Mouse (Mus musculus): ENCODE results near the gene Mapkapk3. TPM values are rescaled to one million over a fixed set of nuclear protein-coding genes. Genes with fewer than 3 reads are reported as not detected.
A peak's percentile ranks its signal among the peaks of the same experiment; 100 is the strongest.

The Mapkapk3 gene
- total and polyA plus RNA-seq, 2 experiments from 2014 or later, result 1.3 to 3.2 TPM

- Histone ChIP-seq H3K9ac (replicated peaks; ENCODE audit: low read length, poor library complexity, severe bottlenecking) (no peak overlapping the region), H3K4me2 (ENCODE audit: low read depth, low read length, poor library complexity, severe bottlenecking) (no peak overlapping the region), H3K27ac (ENCODE audit: low read depth, low read length) (no peak overlapping the region), H3K36me3 (ENCODE audit: insufficient read depth, low read length) (no peaks in the 10 kb centered on the region), H3K9me3 (ENCODE audit: low read length) (no peaks in the 10 kb centered on the region), H3K4me3 (ENCODE audit: low read depth, low read length) (no peak overlapping the region), H3K4me1 (ENCODE audit: insufficient read depth, low read length) (peaks cover 3% of the 10 kb centered on the region; the same call in 1 of the 2 replicates), H3K27me3 (ENCODE audit: insufficient read depth, low read length) (no peaks in the 10 kb centered on the region)
- DNase-seq (ENCODE audit: low spot score), result peak; percentile 72
- ATAC-seq (ENCODE audit: low FRiP score), result 0 out of 2 replicates have a peak, but pooled peaks have one; percentile 23
- 49% methylated on average over 8 of the region's 8 CpGs for WGBS
- TF ChIP-seq CTCF (IDR thresholded peaks at IDR 0.05), result no peak
These were observed 10.9 kb downstream of the Mapkapk3 start for GRCm38 (mm10) chr9:107278527-107279377.

- H3K4me1 ChIP-seq (ENCODE audit: insufficient read depth, low read length), result peaks cover 3% of the 10 kb centered on the region; the same call in 1 of the 2 replicates
- H3K4me3 ChIP-seq (ENCODE audit: low read depth, low read length), result no peak overlapping the region
- peak; percentile 59 for DNase-seq (ENCODE audit: low spot score)
- H3K27me3 ChIP-seq (ENCODE audit: insufficient read depth, low read length), result no peaks in the 10 kb centered on the region
- H3K36me3 ChIP-seq (ENCODE audit: insufficient read depth, low read length), result no peaks in the 10 kb centered on the region
- H3K4me2 ChIP-seq (ENCODE audit: low read depth, low read length, poor library complexity, severe bottlenecking), result no peak overlapping the region
- H3K9ac ChIP-seq (replicated peaks; ENCODE audit: low read length, poor library complexity, severe bottlenecking), result no peak overlapping the region
- WGBS, result 56% methylated on average over 4 of the region's 4 CpGs
- H3K27ac ChIP-seq (ENCODE audit: low read depth, low read length), result no peak overlapping the region
- ATAC-seq (ENCODE audit: low FRiP score), result 0 out of 2 replicates have a peak, but pooled peaks have one; percentile 47
- H3K9me3 ChIP-seq (ENCODE audit: low read length), result no peaks in the 10 kb centered on the region
- peak; percentile 74 for TF ChIP-seq CTCF (IDR thresholded peaks at IDR 0.05)
These were observed 11.6 kb downstream of the Mapkapk3 start for GRCm38 (mm10) chr9:107278126-107278525.

GRCm38 (mm10) chr9:107277603-107278002 lies 12.1 kb downstream of the Mapkapk3 start:
- Histone ChIP-seq H3K4me1 (ENCODE audit: insufficient read depth, low read length) (peaks cover 3% of the 10 kb centered on the region; the same call in 1 of the 2 replicates), H3K9me3 (ENCODE audit: low read length) (no peaks in the 10 kb centered on the region), H3K4me2 (ENCODE audit: low read depth, low read length, poor library complexity, severe bottlenecking) (no peak overlapping the region), H3K9ac (replicated peaks; ENCODE audit: low read length, poor library complexity, severe bottlenecking) (no peak overlapping the region), H3K27ac (ENCODE audit: low read depth, low read length) (no peak overlapping the region), H3K36me3 (ENCODE audit: insufficient read depth, low read length) (no peaks in the 10 kb centered on the region), H3K4me3 (ENCODE audit: low read depth, low read length) (no peak overlapping the region), H3K27me3 (ENCODE audit: insufficient read depth, low read length) (no peaks in the 10 kb centered on the region)
- no peak for TF ChIP-seq CTCF (IDR thresholded peaks at IDR 0.05)
- 86% methylated on average over 7 of the region's 7 CpGs for WGBS
- no peak for ATAC-seq (ENCODE audit: low FRiP score)
- DNase-seq (ENCODE audit: low spot score), result no peak

GRCm38 (mm10) chr9:107275710-107276109 lies 14.0 kb downstream of the Mapkapk3 start:
- H3K36me3 ChIP-seq (ENCODE audit: insufficient read depth, low read length), result no peaks in the 10 kb centered on the region
- no peak for DNase-seq (ENCODE audit: low spot score)
- no peak for TF ChIP-seq CTCF (IDR thresholded peaks at IDR 0.05)
- no peak overlapping the region for H3K4me3 ChIP-seq (ENCODE audit: low read depth, low read length)
- no peaks in the 10 kb centered on the region for H3K9me3 ChIP-seq (ENCODE audit: low read length)
- ATAC-seq (ENCODE audit: low FRiP score), result no peak
- H3K27me3 ChIP-seq (ENCODE audit: insufficient read depth, low read length), result no peaks in the 10 kb centered on the region
- H3K27ac ChIP-seq (ENCODE audit: low read depth, low read length), result no peak overlapping the region
- H3K4me2 ChIP-seq (ENCODE audit: low read depth, low read length, poor library complexity, severe bottlenecking), result no peak overlapping the region
- no peak overlapping the region for H3K9ac ChIP-seq (replicated peaks; ENCODE audit: low read length, poor library complexity, severe bottlenecking)
- WGBS, result 79% methylated on average over 5 of the region's 5 CpGs
- peaks cover 3% of the 10 kb centered on the region; the same call in 1 of the 2 replicates for H3K4me1 ChIP-seq (ENCODE audit: insufficient read depth, low read length)

- Histone ChIP-seq H3K27me3 (ENCODE audit: insufficient read depth, low read length) (no peaks in the 10 kb centered on the region), H3K9ac (replicated peaks; ENCODE audit: low read length, poor library complexity, severe bottlenecking) (no peak overlapping the region), H3K4me1 (ENCODE audit: insufficient read depth, low read length) (peaks cover 3% of the 10 kb centered on the region; the same call in 1 of the 2 replicates), H3K4me2 (ENCODE audit: low read depth, low read length, poor library complexity, severe bottlenecking) (no peak overlapping the region), H3K9me3 (ENCODE audit: low read length) (no peaks in the 10 kb centered on the region), H3K36me3 (ENCODE audit: insufficient read depth, low read length) (no peaks in the 10 kb centered on the region), H3K27ac (ENCODE audit: low read depth, low read length) (no peak overlapping the region), H3K4me3 (ENCODE audit: low read depth, low read length) (no peak overlapping the region)
- WGBS, result 82% methylated on average over 6 of the region's 6 CpGs
- ATAC-seq (ENCODE audit: low FRiP score), result no peak
- TF ChIP-seq CTCF (IDR thresholded peaks at IDR 0.05), result no peak
- no peak for DNase-seq (ENCODE audit: low spot score)
These were observed 14.9 kb downstream of the Mapkapk3 start for GRCm38 (mm10) chr9:107274751-107275150.

GRCm38 (mm10) chr9:107273184-107273583 lies 16.5 kb downstream of the Mapkapk3 start:
- 75% methylated on average over 10 of the region's 10 CpGs for WGBS
- DNase-seq (ENCODE audit: low spot score) (no peak), ATAC-seq (ENCODE audit: low FRiP score) (no peak)
- H3K4me1 ChIP-seq (ENCODE audit: insufficient read depth, low read length), result no peaks in the 10 kb centered on the region
- H3K27ac ChIP-seq (ENCODE audit: low read depth, low read length), result no peak overlapping the region
- H3K4me2 ChIP-seq (ENCODE audit: low read depth, low read length, poor library complexity, severe bottlenecking), result no peak overlapping the region
- H3K9ac ChIP-seq (replicated peaks; ENCODE audit: low read length, poor library complexity, severe bottlenecking), result no peak overlapping the region
- H3K4me3 ChIP-seq (ENCODE audit: low read depth, low read length), result no peak overlapping the region
- H3K27me3 ChIP-seq (ENCODE audit: insufficient read depth, low read length), result no peaks in the 10 kb centered on the region
- no peaks in the 10 kb centered on the region for H3K9me3 ChIP-seq (ENCODE audit: low read length)
- H3K36me3 ChIP-seq (ENCODE audit: insufficient read depth, low read length), result no peaks in the 10 kb centered on the region
- TF ChIP-seq CTCF (IDR thresholded peaks at IDR 0.05), result no peak
